Mouse (Mus musculus) liver, adult 2 months (tissue): Measurements from ENCODE around the gene Rgs12. TPM values are rescaled to one million over a fixed set of nuclear protein-coding genes. Genes with fewer than 3 reads are reported as not detected.

Experiments
- DNase-seq: peaks from one replicate; pipeline ENCODE4 v3.0.0-alpha.2; 2011; ENCODE audit warnings: low read depth, low spot score; ENCODE audit errors: extremely low read depth
- H3K27ac ChIP-seq: fragments of 200-500 bp; replicated peaks from 2 replicates; pipeline ENCODE4 v1.5.1; 2012; ENCODE audit warnings: low read depth, mild to moderate bottlenecking, control low read depth, inconsistent platforms, low read length; ENCODE audit not compliant: insufficient read depth
- H3K27me3 ChIP-seq: fragments of 200-500 bp; 2 replicates; pipeline ENCODE4 v1.6.1; 2012; ENCODE audit warnings: mild to moderate bottlenecking, moderate library complexity, low read length, inconsistent platforms; ENCODE audit not compliant: control insufficient read depth, insufficient read depth
- H3K36me3 ChIP-seq: fragments of 200-500 bp; 2 replicates; pipeline ENCODE4 v1.6.1; 2012; ENCODE audit warnings: low read length, inconsistent platforms; ENCODE audit not compliant: control insufficient read depth, insufficient read depth
- H3K4me1 ChIP-seq: fragments of 200-500 bp; 2 replicates; pipeline ENCODE4 v1.6.1; 2011; ENCODE audit warnings: low read length; ENCODE audit not compliant: control insufficient read depth, insufficient read depth
- H3K4me3 ChIP-seq: fragments of 200-500 bp; 2 replicates; pipeline ENCODE4 v1.5.1; 2011; ENCODE audit warnings: low read depth, mild to moderate bottlenecking, control low read depth, low read length, moderate library complexity; ENCODE audit not compliant: insufficient read depth
- H3K79me2 ChIP-seq: fragments of 200-500 bp; 2 replicates; pipeline ENCODE4 v1.6.1; 2012; ENCODE audit warnings: inconsistent platforms, mild to moderate bottlenecking, low read length, moderate library complexity; ENCODE audit not compliant: control insufficient read depth, insufficient read depth
- H3K9ac ChIP-seq: fragments of 200-500 bp; 2 replicates; pipeline ENCODE4 v1.6.1; 2012; ENCODE audit warnings: low read depth, mild to moderate bottlenecking, control low read depth, inconsistent platforms, low read length
- CTCF ChIP-seq: fragments of 200-500 bp; IDR thresholded peaks from 2 replicates; pipeline ENCODE4 v1.5.1; 2011; ENCODE audit warnings: low read depth, low read length, control low read depth
- POLR2A ChIP-seq: fragments of 200-500 bp; IDR thresholded peaks from 2 replicates; pipeline ENCODE4 v1.6.1; 2011; ENCODE audit warnings: low read length, control low read depth; ENCODE audit not compliant: insufficient read depth; ENCODE audit errors: extremely low read depth
- WGBS: fragments of 180-500 bp; shearing (Covaris S2); methylation state at CpG from one replicate; pipeline ENCODE4 v1.1.7; 2018; 5-methylcytosine and 5-hydroxymethylcytosine counted together
- polyA plus RNA-seq: library from polyadenylated mRNA; depleted of rRNA; stranded (reverse); fragments of >200 nt; gene quantifications from 2 replicates; pipeline ENCODE4 v1.2.3, GENCODE M21; 2012
- total RNA-seq: library from RNA; depleted of rRNA; stranded (reverse); fragments of >200 nt; gene quantifications from 2 replicates; pipeline ENCODE4 v1.2.3, GENCODE M21; 2014

Gene Rgs12
- total and polyA plus RNA-seq, 2 experiments = 4.7 to 6.3 TPM

GRCm38 (mm10) chr5:34927648-34928047 lies 21.6 kb upstream of the Rgs12 start:
- H3K9ac ChIP-seq = no peak overlapping the region
- H3K27ac ChIP-seq = no peak overlapping the region
- no peak for TF ChIP-seq CTCF
- TF ChIP-seq POLR2A = no peak
- DNase-seq = no peak
- no peaks in the 10 kb centered on the region for H3K27me3 ChIP-seq
- WGBS = 97% methylated on average over 4 of the region's 4 CpGs
- H3K36me3 ChIP-seq = no peaks in the 10 kb centered on the region
- no peak overlapping the region for H3K4me3 ChIP-seq
- no peaks in the 10 kb centered on the region for H3K4me1 ChIP-seq
- H3K79me2 ChIP-seq = no peaks in the 10 kb centered on the region

GRCm38 (mm10) chr5:34930151-34930975 lies 18.9 kb upstream of the Rgs12 start:
- Histone ChIP-seq H3K36me3 (no peaks in the 10 kb centered on the region), H3K79me2 (no peaks in the 10 kb centered on the region), H3K9ac (no peak overlapping the region), H3K27ac (no peak overlapping the region), H3K4me1 (no peaks in the 10 kb centered on the region), H3K4me3 (no peak overlapping the region), H3K27me3 (no peaks in the 10 kb centered on the region)
- DNase-seq = peak; percentile 68
- WGBS = 77% methylated on average over 9 of the region's 9 CpGs
- TF ChIP-seq CTCF (no peak), POLR2A (no peak)

GRCm38 (mm10) chr5:34931091-34931490 lies 18.2 kb upstream of the Rgs12 start:
- Histone ChIP-seq H3K27me3 (no peaks in the 10 kb centered on the region), H3K4me3 (no peak overlapping the region), H3K27ac (no peak overlapping the region), H3K4me1 (no peaks in the 10 kb centered on the region), H3K36me3 (no peaks in the 10 kb centered on the region), H3K79me2 (no peaks in the 10 kb centered on the region), H3K9ac (no peak overlapping the region)
- TF ChIP-seq POLR2A (no peak), CTCF (no peak)
- DNase-seq = no peak
- 88% methylated on average over 2 of the region's 2 CpGs for WGBS

- H3K9ac ChIP-seq = no peak overlapping the region
Observed at GRCm38 (mm10) chr5:34931516-34932457, 17.5 kb upstream of the Rgs12 start.

GRCm38 (mm10) chr5:34932458-34932806 lies 16.8 kb upstream of the Rgs12 start:
- H3K36me3 ChIP-seq = no peaks in the 10 kb centered on the region
- no peaks in the 10 kb centered on the region for H3K4me1 ChIP-seq
- 49% methylated on average over 4 of the region's 4 CpGs for WGBS
- H3K27ac ChIP-seq = no peak overlapping the region
- H3K9ac ChIP-seq = no peak overlapping the region
- H3K79me2 ChIP-seq = no peaks in the 10 kb centered on the region
- no peaks in the 10 kb centered on the region for H3K27me3 ChIP-seq
- no peak for TF ChIP-seq POLR2A
- TF ChIP-seq CTCF = no peak
- no peak for DNase-seq
- H3K4me3 ChIP-seq = no peak overlapping the region

More at GRCm38 (mm10) chr5:34931516-34932457, 17.5 kb upstream of the Rgs12 start:
- WGBS = 68% methylated on average over 11 of the region's 11 CpGs
- DNase-seq = no peak
- H3K36me3 ChIP-seq = no peaks in the 10 kb centered on the region
- TF ChIP-seq CTCF (no peak), POLR2A (no peak)
- H3K4me3 ChIP-seq = no peak overlapping the region
- peak overlapping the region; percentile 19; the same call in 1 of the 2 replicates for H3K27ac ChIP-seq
- H3K27me3 ChIP-seq = no peaks in the 10 kb centered on the region
- H3K4me1 ChIP-seq = no peaks in the 10 kb centered on the region
- no peaks in the 10 kb centered on the region for H3K79me2 ChIP-seq
